Mouse (Mus musculus) ES-Bruce4 (cell line): Measurements from ENCODE around the gene Car5a.

Experiments
- CTCF ChIP-seq: IDR thresholded peaks from one replicate; pipeline ENCODE4 v1.8.1; 2011; ENCODE audit warnings: low read depth, low read length
- EP300 ChIP-seq: IDR thresholded peaks from 2 replicates; pipeline ENCODE4 v1.6.1; 2011; ENCODE audit warnings: low read depth, low read length; ENCODE audit not compliant: insufficient read depth
- POLR2A ChIP-seq: IDR thresholded peaks from one replicate; pipeline ENCODE4 v1.8.1; 2011; ENCODE audit warnings: low read length; ENCODE audit not compliant: insufficient read depth

GRCm38 (mm10) chr8:121950749-121951655 lies 6.3 kb upstream of the Car5a start:
- TF ChIP-seq CTCF = no peak
- no peak for TF ChIP-seq POLR2A
- no peak for TF ChIP-seq EP300
